Mouse (Mus musculus): ENCODE measurements around the gene Ggnbp2. TPM values are rescaled to one million over a fixed set of nuclear protein-coding genes. Genes with fewer than 3 reads are reported as not detected.
"Not testable (repeated sequence)": the region's sequence is repeated elsewhere in the genome, so short reads cannot be mapped to it uniquely, and the experiment has no call there.

Ggnbp2 gene
- polyA plus RNA-seq, 1 experiment from 2014 or later, result 55.8 TPM

- Histone ChIP-seq H3K9ac (ENCODE audit: low read length) (no peak overlapping the region), H3K9me3 (replicated peaks; ENCODE audit: control insufficient read depth, low read length) (no peaks in the 10 kb centered on the region), H3K27ac (ENCODE audit: low read length) (no peak overlapping the region), H3K36me3 (ENCODE audit: control insufficient read depth, insufficient read depth) (peaks cover 30% of the 10 kb centered on the region), H3K4me2 (ENCODE audit: low read depth, low read length) (no peak overlapping the region), H3K4me1 (ENCODE audit: control insufficient read depth, insufficient read depth, low read length) (peaks cover 14% of the 10 kb centered on the region), H3K4me3 (ENCODE audit: low read length) (no peak overlapping the region), H3K27me3 (ENCODE audit: control insufficient read depth, insufficient read depth, low read length) (no peaks in the 10 kb centered on the region)
- ATAC-seq (replicated peaks; ENCODE audit: extremely low read depth, insufficient read depth, low FRiP score), result no peak
- WGBS, result 93% methylated on average over 7 of the region's 7 CpGs
Measured at GRCm38 (mm10) chr11:84882346-84882745, 11.7 kb upstream of the Ggnbp2 start.

GRCm38 (mm10) chr11:84880971-84881370 lies 10.4 kb upstream of the Ggnbp2 start:
- Histone ChIP-seq H3K4me1 (ENCODE audit: control insufficient read depth, insufficient read depth, low read length) (peaks cover 14% of the 10 kb centered on the region), H3K27ac (ENCODE audit: low read length) (peak overlapping the region; percentile 98), H3K9me3 (replicated peaks; ENCODE audit: control insufficient read depth, low read length) (no peaks in the 10 kb centered on the region), H3K4me3 (ENCODE audit: low read length) (peak overlapping the region; percentile 95), H3K9ac (ENCODE audit: low read length) (peak overlapping the region; percentile 95), H3K27me3 (ENCODE audit: control insufficient read depth, insufficient read depth, low read length) (no peaks in the 10 kb centered on the region), H3K36me3 (ENCODE audit: control insufficient read depth, insufficient read depth) (peaks cover 23% of the 10 kb centered on the region), H3K4me2 (ENCODE audit: low read depth, low read length) (peak overlapping the region; percentile 97)
- 57% methylated on average over 9 of the region's 9 CpGs for WGBS
- no peak for ATAC-seq (replicated peaks; ENCODE audit: extremely low read depth, insufficient read depth, low FRiP score)

- peak overlapping the region; percentile 98 for H3K27ac ChIP-seq (ENCODE audit: low read length)
- peak overlapping the region; percentile 97 for H3K4me2 ChIP-seq (ENCODE audit: low read depth, low read length)
- peak overlapping the region; percentile 95 for H3K9ac ChIP-seq (ENCODE audit: low read length)
- peak; percentile 67 for ATAC-seq (replicated peaks; ENCODE audit: extremely low read depth, insufficient read depth, low FRiP score)
- peaks cover 14% of the 10 kb centered on the region for H3K4me1 ChIP-seq (ENCODE audit: control insufficient read depth, insufficient read depth, low read length)
- H3K27me3 ChIP-seq (ENCODE audit: control insufficient read depth, insufficient read depth, low read length), result no peaks in the 10 kb centered on the region
- peak overlapping the region; percentile 95 for H3K4me3 ChIP-seq (ENCODE audit: low read length)
- no peaks in the 10 kb centered on the region for H3K9me3 ChIP-seq (replicated peaks; ENCODE audit: control insufficient read depth, low read length)
- peaks cover 21% of the 10 kb centered on the region for H3K36me3 ChIP-seq (ENCODE audit: control insufficient read depth, insufficient read depth)
- under 1% methylated on average over 24 of the region's 24 CpGs for WGBS
Measured at GRCm38 (mm10) chr11:84880465-84880961, 9.9 kb upstream of the Ggnbp2 start.

- peak; percentile 97 for ATAC-seq (replicated peaks; ENCODE audit: extremely low read depth, insufficient read depth, low FRiP score)
- H3K4me2 ChIP-seq (ENCODE audit: low read depth, low read length), result peak within 1 kb of the TSS; percentile 97
- peaks cover 15% of the 10 kb centered on the region for H3K36me3 ChIP-seq (ENCODE audit: control insufficient read depth, insufficient read depth)
- H3K4me1 ChIP-seq (ENCODE audit: control insufficient read depth, insufficient read depth, low read length), result peaks cover 14% of the 10 kb centered on the region
- peak within 1 kb of the TSS; percentile 95 for H3K4me3 ChIP-seq (ENCODE audit: low read length)
- H3K9me3 ChIP-seq (replicated peaks; ENCODE audit: control insufficient read depth, low read length), result no peaks in the 10 kb centered on the region
- H3K27me3 ChIP-seq (ENCODE audit: control insufficient read depth, insufficient read depth, low read length), result no peaks in the 10 kb centered on the region
- peak within 1 kb of the TSS; percentile 98 for H3K27ac ChIP-seq (ENCODE audit: low read length)
- H3K9ac ChIP-seq (ENCODE audit: low read length), result peak within 1 kb of the TSS; percentile 95
- WGBS, result under 1% methylated on average over 81 of the region's 81 CpGs
Measured at GRCm38 (mm10) chr11:84879772-84880464, 9.3 kb upstream of the Ggnbp2 start, which contains the start of the genes Myo19 and Pigw. Myo19 (plus strand) TSS chr11:84880148. Pigw (minus strand) TSS chr11:84880285.

- peak overlapping the region; percentile 95 for H3K4me3 ChIP-seq (ENCODE audit: low read length)
- H3K4me2 ChIP-seq (ENCODE audit: low read depth, low read length), result peak overlapping the region; percentile 97
- whole genome bisulfite sequencing, result 21% methylated on average over 7 of the region's 7 CpGs
- no peak for ATAC-seq (replicated peaks; ENCODE audit: extremely low read depth, insufficient read depth, low FRiP score)
- H3K4me1 ChIP-seq (ENCODE audit: control insufficient read depth, insufficient read depth, low read length), result peaks cover 14% of the 10 kb centered on the region
- H3K27ac ChIP-seq (ENCODE audit: low read length), result peak overlapping the region; percentile 98
- H3K9ac ChIP-seq (ENCODE audit: low read length), result peak overlapping the region; percentile 95
- H3K9me3 ChIP-seq (replicated peaks; ENCODE audit: control insufficient read depth, low read length), result no peaks in the 10 kb centered on the region
- H3K27me3 ChIP-seq (ENCODE audit: control insufficient read depth, insufficient read depth, low read length), result no peaks in the 10 kb centered on the region
- peaks cover 10% of the 10 kb centered on the region for H3K36me3 ChIP-seq (ENCODE audit: control insufficient read depth, insufficient read depth)
Measured at GRCm38 (mm10) chr11:84879007-84879771, 8.6 kb upstream of the Ggnbp2 start.

GRCm38 (mm10) chr11:84876020-84876419 lies 5.4 kb upstream of the Ggnbp2 start:
- WGBS, result no CpG with 5 or more reads among the region's 1 CpGs
- ATAC-seq (replicated peaks; ENCODE audit: extremely low read depth, insufficient read depth, low FRiP score); H3K27me3 ChIP-seq (ENCODE audit: control insufficient read depth, insufficient read depth, low read length); H3K9me3 ChIP-seq (replicated peaks; ENCODE audit: control insufficient read depth, low read length); H3K9ac ChIP-seq (ENCODE audit: low read length); H3K4me2 ChIP-seq (ENCODE audit: low read depth, low read length); H3K27ac ChIP-seq (ENCODE audit: low read length); H3K4me3 ChIP-seq (ENCODE audit: low read length); H3K36me3 ChIP-seq (ENCODE audit: control insufficient read depth, insufficient read depth): not testable (repeated sequence)
- H3K4me1 ChIP-seq (ENCODE audit: control insufficient read depth, insufficient read depth, low read length), result peaks cover 13% of the 10 kb centered on the region

- H3K36me3 ChIP-seq (ENCODE audit: control insufficient read depth, insufficient read depth), result no peaks in the 10 kb centered on the region
- no peak overlapping the region for H3K27ac ChIP-seq (ENCODE audit: low read length)
- no peak overlapping the region for H3K9ac ChIP-seq (ENCODE audit: low read length)
- WGBS, result 78% methylated on average over 1 of the region's 1 CpGs
- ATAC-seq (replicated peaks; ENCODE audit: extremely low read depth, insufficient read depth, low FRiP score), result no peak
- no peak overlapping the region for H3K4me3 ChIP-seq (ENCODE audit: low read length)
- no peak overlapping the region for H3K4me2 ChIP-seq (ENCODE audit: low read depth, low read length)
- no peaks in the 10 kb centered on the region for H3K9me3 ChIP-seq (replicated peaks; ENCODE audit: control insufficient read depth, low read length)
- no peaks in the 10 kb centered on the region for H3K27me3 ChIP-seq (ENCODE audit: control insufficient read depth, insufficient read depth, low read length)
- peaks cover 12% of the 10 kb centered on the region for H3K4me1 ChIP-seq (ENCODE audit: control insufficient read depth, insufficient read depth, low read length)
Measured at GRCm38 (mm10) chr11:84873042-84873833, 2.6 kb upstream of the Ggnbp2 start.

- H3K4me3 ChIP-seq (ENCODE audit: low read length), result peak overlapping the region; percentile 98
- ATAC-seq (replicated peaks; ENCODE audit: extremely low read depth, insufficient read depth, low FRiP score), result no peak
Measured at GRCm38 (mm10) chr11:84871548-84872069, 992 bp upstream of the Ggnbp2 start.

More at GRCm38 (mm10) chr11:84871548-84872069, 992 bp upstream of the Ggnbp2 start:
- Histone ChIP-seq H3K9ac (ENCODE audit: low read length) (peak overlapping the region; percentile 94), H3K9me3 (replicated peaks; ENCODE audit: control insufficient read depth, low read length) (no peaks in the 10 kb centered on the region), H3K27ac (ENCODE audit: low read length) (peak overlapping the region; percentile 100), H3K4me2 (ENCODE audit: low read depth, low read length) (peak overlapping the region; percentile 78), H3K27me3 (ENCODE audit: control insufficient read depth, insufficient read depth, low read length) (no peaks in the 10 kb centered on the region), H3K36me3 (ENCODE audit: control insufficient read depth, insufficient read depth) (no peaks in the 10 kb centered on the region), H3K4me1 (ENCODE audit: control insufficient read depth, insufficient read depth, low read length) (peaks cover 17% of the 10 kb centered on the region)
- 70% methylated on average over 4 of the region's 4 CpGs for WGBS
